ENCODE assay signal across 14 mouse cellular contexts in the genomic region with DNA sequence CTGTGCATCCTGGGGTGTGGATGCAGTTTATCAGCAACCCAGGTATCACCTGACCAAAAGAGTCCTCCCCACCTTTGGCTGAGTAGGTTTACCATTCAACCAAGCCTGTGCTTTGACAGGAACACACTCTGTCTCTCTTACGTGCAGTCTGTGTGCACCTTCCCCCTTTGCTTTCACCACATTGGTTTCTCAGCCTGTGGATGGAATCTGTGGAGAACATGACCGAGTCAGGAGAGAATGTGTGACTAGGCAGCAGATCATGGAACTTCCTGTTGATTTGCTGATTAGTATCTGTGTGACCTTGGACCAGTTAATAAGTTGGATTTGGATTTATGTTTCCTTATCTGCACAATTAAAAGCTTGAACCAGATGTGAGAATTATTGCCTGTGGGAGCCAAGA. TPM values are rescaled to one million over a fixed set of nuclear protein-coding genes. Genes with fewer than 3 reads are reported as not detected.
A peak's percentile ranks its signal among the peaks of the same experiment; 100 is the strongest.
DNase-seq lines count a peak whose midpoint lies in the region; ATAC-seq and TF ChIP-seq lines count a peak whose summit lies in the region.
"Had no signal": no experiment of that assay in that cellular context is flagged by ENCODE, and none has a peak within 500 bp of the region (broad histone marks: within the 10 kb centered on the region; RNA-seq: fewer than 3 reads in every experiment).

No protein-coding gene starts in this region.

- H3K79me2 ChIP-seq in heart, adult 2 months (replicated peaks; ENCODE audit: control insufficient read depth, insufficient read depth, low read length): no peaks in the 10 kb centered on the region
- peaks cover 33% of the 10 kb centered on the region for H3K79me2 ChIP-seq in myocyte (ENCODE audit: control insufficient read depth, insufficient read depth)

- no peak for TF ChIP-seq CTCF in heart, adult 2 months (IDR thresholded peaks at IDR 0.05)
- no peak for TF ChIP-seq CTCF in kidney, adult 2 months (conservative IDR thresholded peaks at IDR 0.05; ENCODE audit: insufficient read depth, insufficient read length, low read depth, low read length)

- no peak for DNase-seq in heart, adult 2 months
- no peak for DNase-seq in heart, postnatal 36 days
- peak; percentile 9 for DNase-seq in kidney, adult 2 months
- peak; percentile 58 for DNase-seq in NIH3T3 (ENCODE audit: low read depth)
- no peak for DNase-seq in retina, postnatal 1 day
- DNase-seq in kidney, postnatal 25 days: no peak
- DNase-seq: cerebellum, adult 9-11 months; spleen, adult 18-20 months had no signal

- H3K36me3 ChIP-seq in heart, adult 2 months (ENCODE audit: control insufficient read depth, insufficient read depth, low read length): no peaks in the 10 kb centered on the region
- H3K36me3 ChIP-seq in kidney, adult 2 months (ENCODE audit: control insufficient read depth, insufficient read depth, low read length): no peaks in the 10 kb centered on the region
- H3K36me3 ChIP-seq in kidney, embryonic 16.5 days (ENCODE audit: insufficient read depth, low read length): no peaks in the 10 kb centered on the region
- H3K36me3 ChIP-seq in myocyte (ENCODE audit: control insufficient read depth, insufficient read depth): no peaks in the 10 kb centered on the region
- H3K36me3 ChIP-seq: hindbrain, embryonic 15.5 days; neural tube, embryonic 15.5 days had no signal

- H3K9ac ChIP-seq in heart, adult 2 months (ENCODE audit: low read depth, low read length): no peak overlapping the region
- H3K9ac ChIP-seq in kidney, embryonic 16.5 days (replicated peaks; ENCODE audit: low read length): no peak overlapping the region
- H3K9ac ChIP-seq: forebrain, embryonic 13.5 days; hindbrain, embryonic 15.5 days; lung, embryonic 14.5 days; neural tube, embryonic 15.5 days had no signal

- peak overlapping the region; percentile 57 for H3K27ac ChIP-seq in heart, adult 2 months
- no peak overlapping the region; the same call in 1 of the 2 replicates for H3K27ac ChIP-seq in kidney, adult 2 months (ENCODE audit: insufficient read depth, low read depth, low read length)
- H3K27ac ChIP-seq in kidney, embryonic 16.5 days (ENCODE audit: low read length): no peak overlapping the region
- H3K27ac ChIP-seq: forebrain, embryonic 13.5 days; hindbrain, embryonic 15.5 days; neural tube, embryonic 15.5 days had no signal

- no peak overlapping the region for H3ac ChIP-seq in myocyte (ENCODE audit: control insufficient read depth, insufficient read length)

- H3K4me1 ChIP-seq in heart, adult 2 months (ENCODE audit: control insufficient read depth, insufficient read depth, low read length): peaks cover 7% of the 10 kb centered on the region
- H3K4me1 ChIP-seq in kidney, adult 2 months (ENCODE audit: control insufficient read depth, insufficient read depth, low read length): peaks cover 5% of the 10 kb centered on the region
- 0 out of 2 replicates have a peak, but pooled peaks cover 4% of the 10 kb centered on the region for H3K4me1 ChIP-seq in kidney, embryonic 16.5 days (ENCODE audit: insufficient read depth, low read length)

- H3K4me2 ChIP-seq in kidney, embryonic 16.5 days (replicated peaks; ENCODE audit: low read depth, low read length): no peak overlapping the region
- H3K4me2 ChIP-seq in myocyte (ENCODE audit: low read depth): peak overlapping the region; percentile 68
- H3K4me2 ChIP-seq: forebrain, embryonic 13.5 days; hindbrain, embryonic 15.5 days; lung, embryonic 14.5 days; neural tube, embryonic 15.5 days had no signal

- TF ChIP-seq EP300 in heart, adult 2 months (IDR thresholded peaks at IDR 0.05; ENCODE audit: insufficient read depth, low read depth, low read length): no peak

- no peaks in the 10 kb centered on the region for H3K27me3 ChIP-seq in heart, adult 2 months (ENCODE audit: control insufficient read depth, insufficient read depth, low read length)
- no peaks in the 10 kb centered on the region for H3K27me3 ChIP-seq in kidney, adult 2 months (replicated peaks; ENCODE audit: control insufficient read depth, insufficient read depth, low read length)
- H3K27me3 ChIP-seq in kidney, embryonic 16.5 days (ENCODE audit: insufficient read depth, low read length): no peaks in the 10 kb centered on the region
- no peaks in the 10 kb centered on the region for H3K27me3 ChIP-seq in myocyte (ENCODE audit: control insufficient read depth, insufficient read depth, insufficient read length)
- H3K27me3 ChIP-seq: forebrain, embryonic 13.5 days; hindbrain, embryonic 15.5 days; neural tube, embryonic 15.5 days had no signal

- H3K9me3 ChIP-seq in kidney, embryonic 16.5 days (ENCODE audit: low read length): no peaks in the 10 kb centered on the region
- H3K9me3 ChIP-seq: forebrain, embryonic 13.5 days; hindbrain, embryonic 15.5 days; neural tube, embryonic 15.5 days had no signal

- no peak overlapping the region for H3K4me3 ChIP-seq in heart, adult 2 months
- H3K4me3 ChIP-seq in kidney, adult 2 months (ENCODE audit: insufficient read depth, low read depth, low read length): no peak overlapping the region
- no peak overlapping the region for H3K4me3 ChIP-seq in kidney, embryonic 16.5 days (ENCODE audit: low read length)
- H3K4me3 ChIP-seq in myocyte: no peak overlapping the region
- H3K4me3 ChIP-seq: forebrain, embryonic 13.5 days; hindbrain, embryonic 15.5 days; neural tube, embryonic 15.5 days had no signal

- ATAC-seq in kidney, embryonic 16.5 days (ENCODE audit: low FRiP score, low TSS enrichment): no peak
- ATAC-seq: forebrain, embryonic 13.5 days had no signal

- intact Hi-C loops in heart, adult 2 months (cut with DNase I): no loop called here
- intact Hi-C loops in heart, postnatal 36 days (cut with DNase I): loop anchor here (10.0 kb wide), 2 partner anchors 627 to 977 kb away; partner anchors contain the start of genes Adss and Zbtb18

- TF ChIP-seq POLR2A in heart, adult 2 months (IDR thresholded peaks at IDR 0.05; ENCODE audit: insufficient read depth, low read depth, low read length): no peak
- TF ChIP-seq POLR2A in kidney, adult 2 months (IDR thresholded peaks at IDR 0.05; ENCODE audit: low read depth, low read length): no peak
- no peak for TF ChIP-seq POLR2A in myocyte (IDR thresholded peaks at IDR 0.05; ENCODE audit: insufficient read length, low read depth)

- 52% methylated on average over 2 of the region's 2 CpGs for WGBS in heart, adult 2 months
- 52% methylated on average over 2 of the region's 2 CpGs for WGBS in kidney, adult 2 months
- WGBS in kidney, embryonic 16.5 days: 60% methylated on average over 2 of the region's 2 CpGs

TF ChIP-seq in myocyte, 11 proteins besides CTCF, POLR2A, EP300 and RAD21:
- no peak for TF ChIP-seq E2F4 (IDR thresholded peaks at IDR 0.05; ENCODE audit: insufficient read depth)
- no peak for TF ChIP-seq SRF (IDR thresholded peaks at IDR 0.05; ENCODE audit: control insufficient read depth, insufficient read length, low read depth)
- TF ChIP-seq CEBPB (IDR thresholded peaks at IDR 0.05; ENCODE audit: insufficient read depth, poor library complexity, severe bottlenecking): no peak
- no peak for TF ChIP-seq USF1 (IDR thresholded peaks at IDR 0.05; ENCODE audit: low read depth)
- TF ChIP-seq TCF3 (IDR thresholded peaks at IDR 0.05; ENCODE audit: insufficient read length, low read depth): no peak
- no peak for TF ChIP-seq MYOG (IDR thresholded peaks at IDR 0.05; ENCODE audit: control insufficient read depth in 1 of 3, insufficient read depth in 1 of 3, insufficient read length in 2 of 3, low read depth in 2 of 3)
- TF ChIP-seq MYOD1 (IDR thresholded peaks at IDR 0.05; ENCODE audit: control insufficient read depth in 1 of 3, insufficient read length in 2 of 3, low read depth in 2 of 3): no peak
- TF ChIP-seq TCF12 (IDR thresholded peaks at IDR 0.05; ENCODE audit: insufficient read depth, poor library complexity, severe bottlenecking): no peak
- no peak for TF ChIP-seq POLR2AphosphoS2 (IDR thresholded peaks at IDR 0.05; ENCODE audit: insufficient read length, low read depth)
- no peak for TF ChIP-seq REST (IDR thresholded peaks at IDR 0.05; ENCODE audit: insufficient read depth, insufficient read length)
- TF ChIP-seq MAX (IDR thresholded peaks at IDR 0.05; ENCODE audit: low read depth): no peak
TF ChIP-seq in myocyte: peak in this region for 0.

RNA-seq across cellular contexts. Expression of gene Sdccag8, which starts 3.7 kb away (rescaled TPM):
- total RNA-seq in heart, adult 2 months (2021): 1 to 10 TPM; 3.5 to 4.6 TPM
- 2.6 and 4.1 TPM in 2 replicates for polyA plus RNA-seq in heart, adult 2 months (2012; rRNA removed)
- total RNA-seq in heart, postnatal 36 days (2021): 1 to 10 TPM; 4.7 to 5.8 TPM
- 12.8 and 13.3 TPM in 2 replicates for polyA plus RNA-seq in kidney, adult 2 months (2012; rRNA removed)
- 20.1 and 20.9 TPM in 2 replicates for polyA plus RNA-seq in kidney, embryonic 16.5 days (2015; fragmentation: Nextera tagmentation; extraction: Ambion mirVana)
- polyA plus RNA-seq in myocyte (2012; fragmentation: generic; extraction: Trizol): 8.4 TPM

RNA-seq across cellular contexts. Expression of gene Cep170, which starts 4.3 kb away (rescaled TPM):
- 10 to 100 TPM; 17.8 to 22.9 TPM for total RNA-seq in heart, adult 2 months (2021)
- 5.8 and 9.5 TPM in 2 replicates for polyA plus RNA-seq in heart, adult 2 months (2012; rRNA removed)
- 10 to 100 TPM; 24.8 to 26.2 TPM for total RNA-seq in heart, postnatal 36 days (2021)
- 2.9 and 3.2 TPM in 2 replicates for polyA plus RNA-seq in kidney, adult 2 months (2012; rRNA removed)
- polyA plus RNA-seq in kidney, embryonic 16.5 days (2015; fragmentation: Nextera tagmentation; extraction: Ambion mirVana): 14.6 and 17.5 TPM in 2 replicates
- polyA plus RNA-seq in myocyte (2012; fragmentation: generic; extraction: Trizol): 15.4 TPM

Comparison
In these comparisons a context has a peak if more than half of its experiments do, and no peak if none do; other contexts are left out.
1. DNase-seq: peak in kidney, adult 2 months (single experiment) and NIH3T3 (single experiment); none in heart, adult 2 months (0 of 2), heart, postnatal 36 days (0 of 2), retina, postnatal 1 day (single experiment) and kidney, postnatal 25 days (0 of 2).